Mouse (Mus musculus) bone marrow, adult 2 months (tissue): ENCODE results near the gene Ntn1.

Experiments
- CTCF ChIP-seq: fragments of 200-500 bp; IDR thresholded peaks from 2 replicates; pipeline ENCODE4 v1.5.1; 2011; ENCODE audit warnings: low read length, control low read depth; ENCODE audit not compliant: control insufficient read depth, insufficient read depth
- POLR2A ChIP-seq: fragments of 200-500 bp; IDR thresholded peaks from 2 replicates; pipeline ENCODE4 v1.6.1; 2011; ENCODE audit warnings: low read depth, mild to moderate bottlenecking, control low read depth, low read length, borderline replicate concordance; ENCODE audit not compliant: control insufficient read depth

- TF ChIP-seq POLR2A: no peak
- no peak for TF ChIP-seq CTCF
Observed at GRCm38 (mm10) chr11:68405576-68405975, 5.0 kb upstream of the Ntn1 start.
